ENCODE assay signal across 23 mouse cellular contexts in genomic region chr5:33701832-33702231, GRCm38 (mm10). TPM values are rescaled to one million over a fixed set of nuclear protein-coding genes. Genes with fewer than 3 reads are reported as not detected.
DNase-seq lines count a peak whose midpoint lies in the region; ATAC-seq lines count a peak whose summit lies in the region.
"Had no signal": no experiment of that assay in that cellular context is flagged by ENCODE, and none has a peak within 500 bp of the region (broad histone marks: within the 10 kb centered on the region; RNA-seq: fewer than 3 reads in every experiment).

No protein-coding gene starts in this region.

- no peak overlapping the region for H3K9ac ChIP-seq in forebrain, embryonic 14.5 days (ENCODE audit: low read length)
- no peak overlapping the region for H3K9ac ChIP-seq in kidney, embryonic 15.5 days
- H3K9ac ChIP-seq in midbrain, embryonic 15.5 days, result no peak overlapping the region
- H3K9ac ChIP-seq: embryonic facial prominence, embryonic 13.5 days; heart, embryonic 15.5 days; hindbrain, embryonic 15.5 days; liver, embryonic 14.5 days had no signal

- H3K36me3 ChIP-seq in forebrain, embryonic 10.5 days (replicated peaks), result no peaks in the 10 kb centered on the region
- H3K36me3 ChIP-seq in forebrain, embryonic 14.5 days (ENCODE audit: control insufficient read depth, insufficient read depth, low read length), result no peaks in the 10 kb centered on the region
- H3K36me3 ChIP-seq in kidney, embryonic 15.5 days, result no peaks in the 10 kb centered on the region
- H3K36me3 ChIP-seq in midbrain, embryonic 10.5 days, result no peaks in the 10 kb centered on the region
- no peaks in the 10 kb centered on the region for H3K36me3 ChIP-seq in midbrain, embryonic 15.5 days (replicated peaks)
- H3K36me3 ChIP-seq: embryonic facial prominence, embryonic 13.5 days; heart, embryonic 15.5 days; hindbrain, embryonic 15.5 days had no signal

- peaks cover 100% of the 10 kb centered on the region for H3K4me1 ChIP-seq in forebrain, embryonic 10.5 days
- H3K4me1 ChIP-seq in forebrain, embryonic 14.5 days (ENCODE audit: control insufficient read depth, insufficient read depth, low read length), result peaks cover 60% of the 10 kb centered on the region
- H3K4me1 ChIP-seq in kidney, embryonic 15.5 days, result peaks cover 59% of the 10 kb centered on the region
- peaks cover 100% of the 10 kb centered on the region for H3K4me1 ChIP-seq in midbrain, embryonic 10.5 days
- peaks cover 25% of the 10 kb centered on the region for H3K4me1 ChIP-seq in midbrain, embryonic 15.5 days

- 88% methylated on average over 11 of the region's 11 CpGs for WGBS in forebrain, embryonic 10.5 days
- WGBS in forebrain, embryonic 14.5 days, result 78% methylated on average over 11 of the region's 11 CpGs
- WGBS in kidney, embryonic 15.5 days, result 77% methylated on average over 11 of the region's 11 CpGs
- WGBS in midbrain, embryonic 10.5 days, result 86% methylated on average over 11 of the region's 11 CpGs
- WGBS in midbrain, embryonic 15.5 days, result 82% methylated on average over 11 of the region's 11 CpGs

- peak overlapping the region; percentile 27; the same call in 1 of the 2 replicates for H3K27ac ChIP-seq in forebrain, embryonic 10.5 days
- H3K27ac ChIP-seq in forebrain, embryonic 14.5 days (ENCODE audit: low read depth, low read length), result no peak overlapping the region
- H3K27ac ChIP-seq in kidney, embryonic 15.5 days, result no peak overlapping the region
- peak overlapping the region; percentile 72 for H3K27ac ChIP-seq in midbrain, embryonic 10.5 days (replicated peaks)
- no peak overlapping the region for H3K27ac ChIP-seq in midbrain, embryonic 15.5 days
- H3K27ac ChIP-seq: embryonic facial prominence, embryonic 13.5 days; heart, adult 2 months; heart, embryonic 15.5 days; hindbrain, embryonic 15.5 days; liver, embryonic 14.5 days had no signal

- no peak for DNase-seq in forebrain, embryonic 10.5 days (ENCODE audit: extremely low spot score, low spot score)
- no peak for DNase-seq in forebrain, embryonic 14.5 days (ENCODE audit: low spot score)
- DNase-seq in kidney, postnatal 25 days, result peak; percentile 37 to 61
- no peak for DNase-seq in midbrain, embryonic 10.5 days (ENCODE audit: low spot score)
- DNase-seq in adipocyte (ENCODE audit: low spot score), result no peak
- DNase-seq: adrenal gland, adult 2 months; cerebellum, adult 11 months; cerebellum, postnatal 14 days; gastrocnemius, postnatal 36 days; heart, adult 2 months; heart, postnatal 36 days; kidney, adult 8-10 months; lung, postnatal 10 days; thymus, adult 18-20 months; thymus, postnatal 36 days had no signal

- no peaks in the 10 kb centered on the region for H3K9me3 ChIP-seq in forebrain, embryonic 10.5 days
- H3K9me3 ChIP-seq in forebrain, embryonic 14.5 days (replicated peaks; ENCODE audit: control insufficient read depth, low read length), result no peaks in the 10 kb centered on the region
- no peaks in the 10 kb centered on the region for H3K9me3 ChIP-seq in kidney, embryonic 15.5 days (replicated peaks)
- no peaks in the 10 kb centered on the region for H3K9me3 ChIP-seq in midbrain, embryonic 10.5 days (replicated peaks)
- no peaks in the 10 kb centered on the region for H3K9me3 ChIP-seq in midbrain, embryonic 15.5 days
- H3K9me3 ChIP-seq: embryonic facial prominence, embryonic 13.5 days; heart, embryonic 15.5 days; hindbrain, embryonic 15.5 days had no signal

- no peak for ATAC-seq in forebrain, embryonic 14.5 days
- no peak for ATAC-seq in kidney, embryonic 15.5 days (replicated peaks; ENCODE audit: low FRiP score)
- no peak for ATAC-seq in midbrain, embryonic 15.5 days (replicated peaks)
- ATAC-seq: midbrain, embryonic 16.5 days had no signal

- H3K4me3 ChIP-seq in forebrain, embryonic 10.5 days, result no peak overlapping the region
- no peak overlapping the region for H3K4me3 ChIP-seq in forebrain, embryonic 14.5 days (ENCODE audit: low read depth, low read length)
- H3K4me3 ChIP-seq in kidney, embryonic 15.5 days (replicated peaks), result no peak overlapping the region
- no peak overlapping the region for H3K4me3 ChIP-seq in midbrain, embryonic 10.5 days
- H3K4me3 ChIP-seq in midbrain, embryonic 15.5 days, result no peak overlapping the region
- H3K4me3 ChIP-seq: embryonic facial prominence, embryonic 13.5 days; heart, adult 2 months; heart, embryonic 15.5 days; hindbrain, embryonic 15.5 days; myocyte had no signal

- no peak overlapping the region for H3K4me2 ChIP-seq in forebrain, embryonic 14.5 days (ENCODE audit: low read length)
- no peak overlapping the region for H3K4me2 ChIP-seq in kidney, embryonic 15.5 days
- no peak overlapping the region for H3K4me2 ChIP-seq in midbrain, embryonic 15.5 days
- H3K4me2 ChIP-seq: embryonic facial prominence, embryonic 13.5 days; heart, embryonic 15.5 days; hindbrain, embryonic 15.5 days had no signal

- peaks cover 99% of the 10 kb centered on the region for H3K27me3 ChIP-seq in forebrain, embryonic 10.5 days (ENCODE audit: poor library complexity, severe bottlenecking)
- no peaks in the 10 kb centered on the region for H3K27me3 ChIP-seq in forebrain, embryonic 14.5 days (replicated peaks; ENCODE audit: control insufficient read depth, insufficient read depth, low read length)
- H3K27me3 ChIP-seq in kidney, embryonic 15.5 days, result peaks cover 31% of the 10 kb centered on the region
- peaks cover 88% of the 10 kb centered on the region for H3K27me3 ChIP-seq in midbrain, embryonic 10.5 days (ENCODE audit: low read depth, poor library complexity, severe bottlenecking)
- no peaks in the 10 kb centered on the region for H3K27me3 ChIP-seq in midbrain, embryonic 15.5 days (replicated peaks)
- H3K27me3 ChIP-seq: embryonic facial prominence, embryonic 13.5 days; hindbrain, embryonic 15.5 days had no signal

RNA-seq across cellular contexts. Expression of gene Fgfr3, which starts 19.6 kb away (rescaled TPM):
- 33.4 and 39.1 TPM in 2 replicates for polyA plus RNA-seq in forebrain, embryonic 10.5 days (2016; fragmentation: Nextera tagmentation; extraction: Ambion mirVana)
- polyA plus RNA-seq in forebrain, embryonic 14.5 days (2014; fragmentation: Nextera tagmentation; extraction: Ambion mirVana), result 27.5 and 30.8 TPM in 2 replicates
- polyA plus RNA-seq in kidney, embryonic 15.5 days (2015; fragmentation: Nextera tagmentation; extraction: Ambion mirVana), result 16.2 and 17.4 TPM in 2 replicates
- polyA plus RNA-seq in midbrain, embryonic 10.5 days (2016; fragmentation: Nextera tagmentation; extraction: Ambion mirVana), result 68.3 and 72.7 TPM in 2 replicates
- 20.9 and 21.4 TPM in 2 replicates for polyA plus RNA-seq in midbrain, embryonic 15.5 days (2015; fragmentation: Nextera tagmentation; extraction: Ambion mirVana)

RNA-seq across cellular contexts. Expression of gene Tmem129, which starts 43.6 kb away (rescaled TPM):
- 38.0 and 39.5 TPM in 2 replicates for polyA plus RNA-seq in forebrain, embryonic 10.5 days (2016; fragmentation: Nextera tagmentation; extraction: Ambion mirVana)
- polyA plus RNA-seq in forebrain, embryonic 14.5 days (2014; fragmentation: Nextera tagmentation; extraction: Ambion mirVana), result 35.8 and 39.5 TPM in 2 replicates
- polyA plus RNA-seq in kidney, embryonic 15.5 days (2015; fragmentation: Nextera tagmentation; extraction: Ambion mirVana), result 37.4 and 37.5 TPM in 2 replicates
- polyA plus RNA-seq in midbrain, embryonic 10.5 days (2016; fragmentation: Nextera tagmentation; extraction: Ambion mirVana), result 38.2 and 46.0 TPM in 2 replicates
- 31.1 and 32.0 TPM in 2 replicates for polyA plus RNA-seq in midbrain, embryonic 15.5 days (2015; fragmentation: Nextera tagmentation; extraction: Ambion mirVana)

RNA-seq across cellular contexts. Expression of gene Tacc3, which starts 43.9 kb away (rescaled TPM):
- polyA plus RNA-seq in forebrain, embryonic 10.5 days (2016; fragmentation: Nextera tagmentation; extraction: Ambion mirVana), result 349 TPM in 2 replicates
- 94.5 and 98.2 TPM in 2 replicates for polyA plus RNA-seq in forebrain, embryonic 14.5 days (2014; fragmentation: Nextera tagmentation; extraction: Ambion mirVana)
- polyA plus RNA-seq in kidney, embryonic 15.5 days (2015; fragmentation: Nextera tagmentation; extraction: Ambion mirVana), result 192 and 195 TPM in 2 replicates
- polyA plus RNA-seq in midbrain, embryonic 10.5 days (2016; fragmentation: Nextera tagmentation; extraction: Ambion mirVana), result 317 and 336 TPM in 2 replicates
- polyA plus RNA-seq in midbrain, embryonic 15.5 days (2015; fragmentation: Nextera tagmentation; extraction: Ambion mirVana), result 27.9 and 32.2 TPM in 2 replicates

RNA-seq across cellular contexts. Expression of gene Slbp, which starts 49.5 kb away (rescaled TPM):
- 335 and 357 TPM in 2 replicates for polyA plus RNA-seq in forebrain, embryonic 10.5 days (2016; fragmentation: Nextera tagmentation; extraction: Ambion mirVana)
- 154 and 159 TPM in 2 replicates for polyA plus RNA-seq in forebrain, embryonic 14.5 days (2014; fragmentation: Nextera tagmentation; extraction: Ambion mirVana)
- 238 and 247 TPM in 2 replicates for polyA plus RNA-seq in kidney, embryonic 15.5 days (2015; fragmentation: Nextera tagmentation; extraction: Ambion mirVana)
- 309 and 347 TPM in 2 replicates for polyA plus RNA-seq in midbrain, embryonic 10.5 days (2016; fragmentation: Nextera tagmentation; extraction: Ambion mirVana)
- polyA plus RNA-seq in midbrain, embryonic 15.5 days (2015; fragmentation: Nextera tagmentation; extraction: Ambion mirVana), result 109 and 110 TPM in 2 replicates

Comparison
In these comparisons a context has a peak if more than half of its experiments do, and no peak if none do; other contexts are left out.
1. H3K27ac ChIP-seq: peak in forebrain, embryonic 10.5 days (single experiment) and midbrain, embryonic 10.5 days (single experiment); none in forebrain, embryonic 14.5 days (single experiment), kidney, embryonic 15.5 days (single experiment) and midbrain, embryonic 15.5 days (single experiment).
2. DNase-seq: peak in kidney, postnatal 25 days (2 of 2); none in forebrain, embryonic 10.5 days (single experiment), forebrain, embryonic 14.5 days (single experiment), midbrain, embryonic 10.5 days (single experiment) and adipocyte (single experiment).